In the genomic region with DNA sequence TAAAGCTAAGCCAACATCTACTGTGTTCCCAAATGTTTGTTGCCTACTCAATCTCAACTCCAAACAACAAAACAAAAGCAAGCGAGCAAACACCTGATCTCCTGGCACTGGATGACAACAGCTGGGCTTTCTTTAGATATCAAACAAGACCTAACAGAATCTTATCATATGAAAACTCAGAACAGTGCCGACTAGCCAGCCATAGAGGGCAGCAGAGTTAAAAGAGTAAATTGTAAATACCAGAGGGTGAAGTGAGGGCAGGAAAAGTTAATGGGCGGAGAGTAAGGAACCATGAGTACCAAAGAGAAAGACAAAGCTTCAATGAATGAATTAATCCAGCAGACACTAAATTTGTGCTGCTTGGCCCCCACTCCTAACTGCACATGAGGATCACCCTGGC, we compare ENCODE assay signal across 7 mouse cellular contexts. TPM values are rescaled to one million over a fixed set of nuclear protein-coding genes. Genes with fewer than 3 reads are reported as not detected.
DNase-seq lines count a peak whose midpoint lies in the region; ATAC-seq and TF ChIP-seq lines count a peak whose summit lies in the region.

No protein-coding gene starts in this region.

- TF ChIP-seq POLR2A in liver, adult 2 months (IDR thresholded peaks at IDR 0.05; ENCODE audit: extremely low read depth, insufficient read depth, low read length): no peak
- no peak for TF ChIP-seq POLR2A in myocyte (IDR thresholded peaks at IDR 0.05; ENCODE audit: insufficient read length, low read depth)

- 0 out of 2 replicates have a peak, but pooled peaks have one; percentile 59 for ATAC-seq in intestine, embryonic 14.5 days (replicated peaks; ENCODE audit: low FRiP score, low TSS enrichment, low read depth)

- H3K9ac ChIP-seq in intestine, embryonic 14.5 days (ENCODE audit: low read length): no peak overlapping the region
- H3K9ac ChIP-seq in liver, adult 2 months (ENCODE audit: low read depth, low read length): peak overlapping the region; percentile 60; the same call in 1 of the 2 replicates

- no peak for TF ChIP-seq CTCF in liver, adult 2 months (IDR thresholded peaks at IDR 0.05; ENCODE audit: low read depth, low read length)

- H3K36me3 ChIP-seq in intestine, embryonic 14.5 days (ENCODE audit: control insufficient read depth, insufficient read depth, low read length): no peaks in the 10 kb centered on the region
- H3K36me3 ChIP-seq in liver, adult 2 months (ENCODE audit: control insufficient read depth, insufficient read depth, low read length): no peaks in the 10 kb centered on the region
- no peaks in the 10 kb centered on the region for H3K36me3 ChIP-seq in myocyte (ENCODE audit: control insufficient read depth, insufficient read depth)

- DNase-seq in 3T3-L1 (ENCODE audit: low read depth, low spot score): peak; percentile 83
- peak; percentile 84 for DNase-seq in CD4-positive, CD25-positive, alpha-beta regulatory T cell, adult 2 months (ENCODE audit: low read depth, low spot score)
- peak; percentile 63 for DNase-seq in c-Kit-positive CD71-negative TER-119-negative erythroid progenitor cells, embryonic 14.5 days (ENCODE audit: low read depth)
- peak; percentile 39 for DNase-seq in forelimb bud, embryonic 11.5 days (ENCODE audit: low read depth, low spot score)
- peak; percentile 65 for DNase-seq in intestine, embryonic 14.5 days (ENCODE audit: low spot score)
- DNase-seq in liver, adult 2 months (ENCODE audit: extremely low read depth, low read depth, low spot score): peak; percentile 84

- H3K4me3 ChIP-seq in intestine, embryonic 14.5 days (ENCODE audit: low read depth, low read length): no peak overlapping the region
- no peak overlapping the region for H3K4me3 ChIP-seq in liver, adult 2 months (ENCODE audit: insufficient read depth, low read depth, low read length)
- no peak overlapping the region for H3K4me3 ChIP-seq in myocyte

- H3K27ac ChIP-seq in intestine, embryonic 14.5 days (ENCODE audit: low read depth): no peak overlapping the region
- no peak overlapping the region for H3K27ac ChIP-seq in liver, adult 2 months (replicated peaks; ENCODE audit: insufficient read depth, low read depth, low read length)

- no peaks in the 10 kb centered on the region for H3K27me3 ChIP-seq in intestine, embryonic 14.5 days (replicated peaks; ENCODE audit: control insufficient read depth, insufficient read depth, low read length)
- no peaks in the 10 kb centered on the region for H3K27me3 ChIP-seq in liver, adult 2 months (ENCODE audit: control insufficient read depth, insufficient read depth, low read length)
- no peaks in the 10 kb centered on the region for H3K27me3 ChIP-seq in myocyte (ENCODE audit: control insufficient read depth, insufficient read depth, insufficient read length)

- H3ac ChIP-seq in myocyte (ENCODE audit: control insufficient read depth, insufficient read length): no peak overlapping the region

- H3K4me2 ChIP-seq in intestine, embryonic 14.5 days (ENCODE audit: low read length): no peak overlapping the region
- peak overlapping the region; percentile 21 for H3K4me2 ChIP-seq in myocyte (ENCODE audit: low read depth)

- no peaks in the 10 kb centered on the region for H3K9me3 ChIP-seq in intestine, embryonic 14.5 days (ENCODE audit: control insufficient read depth, low read length)

- H3K4me1 ChIP-seq in intestine, embryonic 14.5 days (replicated peaks; ENCODE audit: control insufficient read depth, insufficient read depth, low read length): peaks cover 11% of the 10 kb centered on the region
- H3K4me1 ChIP-seq in liver, adult 2 months (ENCODE audit: control insufficient read depth, insufficient read depth, low read length): peaks cover 14% of the 10 kb centered on the region

- H3K79me2 ChIP-seq in liver, adult 2 months (ENCODE audit: control insufficient read depth, insufficient read depth, low read length): peaks cover 25% of the 10 kb centered on the region
- peaks cover 71% of the 10 kb centered on the region for H3K79me2 ChIP-seq in myocyte (ENCODE audit: control insufficient read depth, insufficient read depth)

- 22% methylated on average over 3 of the region's 3 CpGs for WGBS in intestine, embryonic 14.5 days
- WGBS in liver, adult 2 months: 3% methylated on average over 3 of the region's 3 CpGs

TF ChIP-seq in myocyte, 11 proteins besides CTCF, POLR2A, EP300 and RAD21:
- TF ChIP-seq POLR2AphosphoS2 (IDR thresholded peaks at IDR 0.05; ENCODE audit: insufficient read length, low read depth): no peak
- no peak for TF ChIP-seq E2F4 (IDR thresholded peaks at IDR 0.05; ENCODE audit: insufficient read depth)
- TF ChIP-seq TCF12 (IDR thresholded peaks at IDR 0.05; ENCODE audit: insufficient read depth, poor library complexity, severe bottlenecking): no peak
- no peak for TF ChIP-seq MAX (IDR thresholded peaks at IDR 0.05; ENCODE audit: low read depth)
- no peak for TF ChIP-seq MYOG (IDR thresholded peaks at IDR 0.05; ENCODE audit: control insufficient read depth in 1 of 3, insufficient read depth in 1 of 3, insufficient read length in 2 of 3, low read depth in 2 of 3)
- no peak for TF ChIP-seq SRF (IDR thresholded peaks at IDR 0.05; ENCODE audit: control insufficient read depth, insufficient read length, low read depth)
- no peak for TF ChIP-seq REST (IDR thresholded peaks at IDR 0.05; ENCODE audit: insufficient read depth, insufficient read length)
- TF ChIP-seq TCF3 (IDR thresholded peaks at IDR 0.05; ENCODE audit: insufficient read length, low read depth): no peak
- TF ChIP-seq CEBPB (IDR thresholded peaks at IDR 0.05; ENCODE audit: insufficient read depth, poor library complexity, severe bottlenecking): no peak
- TF ChIP-seq USF1 (IDR thresholded peaks at IDR 0.05; ENCODE audit: low read depth): no peak

RNA-seq across cellular contexts. Expression of a gene that starts 11.8 kb away (rescaled TPM):
- 25.2 and 27.1 TPM in 2 replicates for polyA plus RNA-seq in intestine, embryonic 14.5 days (2014; fragmentation: Nextera tagmentation; extraction: Ambion mirVana)
- total RNA-seq in liver, adult 2 months (2014; rRNA removed): 149 and 170 TPM in 2 replicates
- polyA plus RNA-seq in liver, adult 2 months (2012; rRNA removed): 75.3 and 80.3 TPM in 2 replicates
- polyA plus RNA-seq in myocyte (2012; fragmentation: generic; extraction: Trizol): 28.1 TPM
